Mouse (Mus musculus): ENCODE results near the gene Fignl2.

DNA sequence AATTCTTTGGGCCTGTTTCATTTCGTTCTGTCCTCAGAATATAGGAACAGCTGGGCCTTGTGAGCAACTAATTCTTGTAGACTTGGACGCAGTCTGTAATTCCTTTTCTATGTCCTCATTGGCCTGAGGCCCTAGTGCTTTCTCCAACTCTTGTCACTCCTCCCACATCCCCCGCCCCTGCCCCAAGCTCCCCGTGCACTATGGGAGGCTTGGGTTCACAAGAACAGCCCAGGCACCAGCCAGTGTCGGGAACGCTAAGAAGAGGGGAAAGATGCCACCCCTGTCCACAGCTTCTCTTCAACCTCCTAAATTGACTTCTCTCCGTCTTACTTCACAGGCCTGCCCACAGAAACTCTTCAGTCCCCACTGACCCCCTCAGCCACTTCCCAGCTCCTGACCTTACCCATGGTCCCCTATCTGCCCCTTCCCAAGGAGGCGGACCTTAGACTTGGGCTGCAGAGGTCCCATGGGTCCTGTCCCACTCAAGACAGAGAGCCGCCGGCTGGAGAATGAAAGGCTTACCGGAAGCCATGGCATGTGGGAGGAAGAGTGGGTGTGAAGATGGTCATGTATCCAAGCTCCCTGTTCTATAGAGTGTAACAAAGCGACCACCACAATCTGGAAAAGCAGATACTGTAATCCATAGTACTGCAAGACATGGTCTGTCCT, 48.6 kb upstream of the Fignl2 start:
- no peak for TF ChIP-seq CTCF (IDR thresholded peaks at IDR 0.05; ENCODE audit: borderline replicate concordance, control insufficient read depth, extremely low read depth, insufficient read depth, low read length, poor library complexity)
- no peak for TF ChIP-seq POLR2A (IDR thresholded peaks at IDR 0.05; ENCODE audit: control insufficient read depth, extremely low read depth, insufficient read depth, low read length, poor library complexity)
